Mouse (Mus musculus): ENCODE results near the gene Ccdc102a.

Gene Ccdc102a

DNA sequence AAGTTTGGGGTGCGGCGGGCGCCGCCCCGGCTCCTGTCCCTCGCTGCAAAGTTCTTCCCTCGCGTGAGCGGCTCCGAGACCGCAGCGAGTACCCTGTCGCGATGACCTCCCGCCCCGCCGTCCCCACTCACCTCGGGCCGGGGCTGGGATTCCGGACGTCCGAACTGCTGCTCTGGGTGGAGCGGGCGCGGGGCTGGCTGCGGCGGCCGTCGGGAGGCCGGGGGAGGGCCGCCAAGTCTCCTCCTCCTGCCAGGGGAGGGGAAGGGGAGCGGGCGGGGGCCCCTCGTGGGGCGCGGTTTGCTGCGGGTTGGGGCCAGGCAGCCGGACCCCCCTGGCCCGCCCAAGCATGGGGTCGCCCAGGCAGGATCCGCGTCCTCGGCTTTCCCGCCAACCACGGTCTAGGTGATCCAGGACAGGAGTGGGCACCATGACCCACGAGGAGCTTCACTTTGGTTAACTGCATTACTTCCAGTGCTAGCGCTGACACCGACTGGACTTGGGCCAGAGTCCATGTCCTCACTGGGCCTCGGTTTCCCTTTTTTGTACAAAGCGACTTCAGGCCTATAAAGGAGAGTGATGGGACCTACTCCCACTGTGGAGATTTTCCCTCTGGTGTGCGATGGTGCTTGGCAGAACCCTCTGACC, at the start of gene Ccdc102a:
Ccdc102a (minus strand) TSS at position 248 of the 645 bp plus-strand sequence.
- DNase-seq (ENCODE audit: low read depth): no peak

DNA sequence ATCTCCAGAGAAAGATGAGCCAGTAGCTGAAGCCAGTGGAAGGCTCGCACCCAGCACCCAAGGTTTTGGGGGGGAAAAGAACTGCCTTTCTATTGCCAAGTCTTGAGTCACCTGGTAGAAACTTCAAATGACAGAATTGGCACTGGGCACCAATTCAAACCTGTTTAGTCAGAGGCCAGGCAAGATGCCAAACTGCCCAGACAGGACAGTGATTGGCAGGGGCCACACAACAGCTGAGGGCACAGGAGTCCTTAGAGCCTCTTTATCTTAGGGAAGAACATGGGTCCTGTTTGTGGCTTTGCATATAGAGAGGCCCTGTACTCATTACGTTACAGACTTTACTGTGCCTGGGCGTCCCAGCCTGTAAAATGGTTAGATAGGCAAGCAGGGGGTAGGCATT, 49.7 kb upstream of the Ccdc102a start:
- peak; percentile 44 for DNase-seq (ENCODE audit: low read depth)

DNA sequence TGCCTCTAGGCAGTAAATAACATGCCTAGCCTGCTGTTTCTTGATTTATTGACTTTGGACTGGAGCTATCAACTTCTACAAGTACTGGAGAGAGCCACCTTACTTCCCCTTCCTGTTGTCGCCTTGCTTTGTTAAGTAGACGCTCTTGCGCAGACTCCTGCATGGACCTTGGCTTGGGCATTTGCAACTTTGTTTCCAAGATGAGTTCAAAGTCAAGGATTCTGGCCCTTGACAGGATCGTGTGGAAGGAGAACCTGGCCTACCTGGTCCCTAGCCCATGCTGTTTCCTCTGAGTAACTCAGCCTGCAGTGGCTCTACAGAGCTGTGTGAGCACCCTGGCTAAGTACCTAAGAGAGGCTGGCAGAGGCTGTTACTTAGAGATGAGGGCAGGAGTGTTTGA, 49.2 kb upstream of the Ccdc102a start:
- DNase-seq (ENCODE audit: low read depth): no peak

DNA sequence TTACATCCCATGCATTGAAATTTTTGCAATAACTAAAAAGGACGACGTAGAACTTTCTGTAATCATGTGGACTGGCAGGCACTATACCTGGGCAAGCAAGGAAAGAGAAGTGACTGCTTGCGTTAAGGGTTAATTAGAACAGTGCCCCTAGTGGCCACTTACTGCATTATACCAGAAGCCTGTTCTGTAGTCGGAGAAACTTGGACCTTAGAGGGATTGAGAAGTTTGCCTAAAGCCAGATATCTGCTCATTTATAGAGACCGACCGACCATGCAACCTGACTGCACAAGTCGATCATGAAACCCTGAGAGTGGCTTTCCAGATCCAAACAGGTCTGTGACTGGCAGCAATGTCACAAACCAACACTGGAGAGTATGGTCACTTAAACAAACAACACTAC, 48.7 kb upstream of the Ccdc102a start:
- DNase-seq (ENCODE audit: low read depth): no peak

DNA sequence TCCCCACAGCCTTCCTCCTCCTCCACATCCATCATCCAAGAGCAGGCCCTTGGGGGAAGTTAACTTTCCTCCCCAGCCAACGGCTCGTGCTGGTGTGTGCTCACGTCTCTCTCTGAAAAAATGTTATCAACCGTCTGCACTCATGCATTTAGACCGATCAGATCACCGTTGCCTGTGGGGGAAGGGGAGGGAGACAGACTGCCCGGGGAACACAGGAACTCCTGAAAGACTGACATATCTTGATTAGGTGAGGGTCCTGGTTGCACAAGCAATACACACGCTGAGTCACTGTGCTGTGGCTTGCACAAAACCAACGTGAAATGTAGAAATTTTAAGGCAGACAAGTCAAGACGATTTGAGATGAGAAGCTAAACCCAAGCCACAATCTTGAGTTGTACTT, 46.9 kb upstream of the Ccdc102a start:
- no peak for DNase-seq (ENCODE audit: low read depth)

DNA sequence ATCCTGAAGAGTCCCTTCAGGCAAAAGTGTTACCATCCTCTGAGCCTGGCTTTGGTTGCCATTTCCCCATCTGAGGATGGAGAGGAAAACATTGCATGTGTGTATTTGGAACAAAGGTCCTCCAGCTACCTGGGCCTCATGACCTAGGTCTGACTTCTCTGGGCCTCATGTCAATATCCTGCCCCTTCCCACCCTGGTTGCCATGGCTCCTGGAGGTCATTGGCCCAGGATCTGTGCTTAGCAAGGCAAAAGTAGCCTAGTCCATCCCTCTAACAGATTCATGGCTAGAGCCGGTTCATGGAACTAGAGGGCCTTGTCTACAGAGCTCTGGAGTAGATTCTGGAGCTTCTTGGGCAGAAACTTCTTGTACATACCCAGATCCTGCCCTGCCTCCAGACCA, 44.3 kb upstream of the Ccdc102a start:
- DNase-seq (ENCODE audit: low read depth): no peak

DNA sequence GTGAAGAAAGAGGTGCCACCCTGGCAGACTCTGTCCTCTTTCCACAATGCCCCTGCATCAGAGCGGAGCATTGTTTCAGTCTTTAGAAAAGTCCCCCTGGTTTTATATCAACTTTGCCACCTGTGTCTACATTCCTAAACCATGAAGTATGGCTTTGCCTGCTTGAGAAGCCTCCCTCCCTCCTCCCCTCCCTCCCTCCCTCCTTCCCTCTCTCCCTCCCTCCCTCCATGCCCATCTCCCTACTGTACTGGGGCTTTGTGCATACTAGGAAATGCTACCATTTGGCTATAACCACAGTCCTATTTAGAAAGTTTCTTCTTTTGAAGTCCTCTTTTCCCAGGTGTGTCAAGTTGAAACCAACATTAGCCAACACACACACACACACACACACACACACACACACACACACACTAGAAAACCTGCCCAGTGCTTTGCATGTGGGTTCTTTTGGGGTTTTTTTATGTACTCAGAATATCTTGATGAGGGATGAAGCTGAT, 38.2 kb upstream of the Ccdc102a start:
- no peak for DNase-seq (ENCODE audit: low read depth)

DNA sequence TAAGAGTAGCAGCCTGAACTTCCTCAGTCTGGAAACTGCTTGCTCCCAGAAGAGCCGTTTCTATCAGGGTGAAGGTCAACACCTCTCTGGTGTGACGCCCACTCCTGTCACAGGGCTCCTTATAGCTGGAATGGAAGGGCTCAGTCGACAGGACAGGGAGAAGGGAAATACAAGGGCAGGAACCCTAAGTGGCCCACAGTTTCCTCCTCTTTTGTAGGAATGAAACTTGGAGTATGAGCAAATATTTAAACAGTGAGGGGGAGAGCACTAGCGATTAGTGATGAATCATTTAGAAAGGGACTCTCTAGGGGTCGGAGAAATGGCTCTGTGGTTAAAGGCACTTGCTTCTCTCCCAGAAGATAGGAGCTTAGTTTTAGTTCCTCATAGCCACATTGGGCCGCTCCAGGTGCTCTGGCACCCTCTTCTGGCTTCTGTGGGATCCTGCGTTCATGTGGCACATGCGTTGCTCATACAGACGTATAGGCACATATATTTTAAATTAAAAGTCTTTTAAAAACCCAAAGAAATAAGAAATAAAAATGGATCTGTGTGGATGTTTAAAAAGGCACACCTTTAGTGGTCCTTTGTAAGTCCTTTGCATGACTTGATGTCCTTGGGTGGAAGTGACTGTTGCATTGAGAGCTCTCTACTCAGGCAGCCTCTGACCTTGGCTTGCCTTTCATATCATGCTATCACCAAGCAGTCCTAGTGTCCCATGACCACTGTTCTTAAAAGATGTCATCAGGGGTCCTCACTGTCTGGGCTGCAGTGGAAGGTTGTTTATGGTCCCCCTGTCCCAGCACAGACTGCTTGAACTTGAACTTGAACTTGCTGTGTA, 37.2 kb upstream of the Ccdc102a start:
- DNase-seq (ENCODE audit: low read depth): no peak

DNA sequence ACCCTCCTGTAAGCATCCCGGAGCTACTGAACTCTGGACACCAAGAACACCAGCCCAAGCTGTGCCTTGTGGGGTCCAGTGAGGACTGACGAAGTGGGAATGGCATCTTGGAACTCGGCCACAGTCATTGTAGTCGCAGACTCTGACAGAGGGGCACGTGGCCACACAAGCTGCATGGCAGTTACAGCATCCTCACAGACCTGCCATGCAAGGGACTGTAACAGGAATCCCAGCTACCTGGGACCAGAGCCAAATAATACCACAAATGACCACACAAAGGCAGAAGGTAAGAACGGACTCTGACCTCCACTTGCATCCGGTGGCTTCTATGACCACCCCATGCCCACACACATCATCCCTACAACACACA, 36.5 kb upstream of the Ccdc102a start:
- DNase-seq (ENCODE audit: low read depth): no peak

DNA sequence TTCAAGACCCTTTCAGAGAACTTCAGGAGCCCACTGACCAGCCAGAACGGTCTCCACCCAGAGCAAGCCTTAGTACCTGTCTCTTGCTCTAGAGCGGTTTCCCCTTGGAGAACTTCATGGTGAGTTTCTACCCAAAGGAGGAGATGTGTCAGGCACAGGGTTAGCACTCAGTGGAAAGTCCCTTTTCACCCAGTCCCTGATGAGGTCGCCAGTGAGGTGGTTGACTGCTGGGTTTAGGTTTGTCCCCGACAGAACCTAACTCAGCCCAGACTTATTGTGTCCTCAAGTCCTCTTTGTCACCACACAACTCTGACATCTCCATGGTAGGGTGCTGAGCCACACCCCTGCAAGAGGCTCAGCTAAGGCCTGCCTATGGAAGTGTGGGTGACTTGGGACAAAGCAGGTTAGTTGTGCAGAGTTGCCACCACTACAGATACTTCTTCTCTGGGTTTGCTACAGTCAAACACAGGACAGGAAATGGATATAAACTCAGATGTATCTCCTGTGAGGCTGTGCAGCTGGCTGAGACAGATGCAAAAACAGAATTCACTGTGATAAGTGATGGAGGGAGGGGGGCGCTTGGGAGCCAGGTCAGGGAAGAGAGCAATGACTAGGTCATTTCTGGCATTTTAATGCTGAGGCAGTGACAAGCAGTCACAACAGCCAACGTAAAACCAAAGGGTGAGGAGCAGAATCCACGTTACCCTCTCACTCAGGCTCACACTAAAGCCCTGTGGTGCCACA, 35.9 kb upstream of the Ccdc102a start:
- DNase-seq (ENCODE audit: low read depth): no peak

DNA sequence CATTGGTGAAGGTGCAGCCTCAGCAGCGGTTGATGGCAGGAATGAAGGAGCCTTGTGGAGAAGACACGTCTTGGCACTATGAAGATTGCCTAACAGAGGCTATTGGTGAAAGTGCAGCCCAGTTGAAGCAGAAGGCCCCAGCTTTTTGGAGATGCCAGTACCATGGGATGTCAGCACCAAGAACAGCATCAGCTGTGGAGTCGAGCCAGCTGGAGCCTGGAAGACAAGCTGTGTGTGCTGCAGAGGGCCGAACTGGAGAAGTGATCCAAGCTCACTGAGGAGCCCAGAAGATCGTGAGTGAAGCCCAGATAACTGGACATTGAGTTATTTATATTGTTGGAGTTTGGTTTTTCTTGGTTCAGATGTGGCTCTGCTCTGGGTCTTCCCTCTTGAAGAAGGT, 34.2 kb upstream of the Ccdc102a start:
- DNase-seq (ENCODE audit: low read depth): no peak

DNA sequence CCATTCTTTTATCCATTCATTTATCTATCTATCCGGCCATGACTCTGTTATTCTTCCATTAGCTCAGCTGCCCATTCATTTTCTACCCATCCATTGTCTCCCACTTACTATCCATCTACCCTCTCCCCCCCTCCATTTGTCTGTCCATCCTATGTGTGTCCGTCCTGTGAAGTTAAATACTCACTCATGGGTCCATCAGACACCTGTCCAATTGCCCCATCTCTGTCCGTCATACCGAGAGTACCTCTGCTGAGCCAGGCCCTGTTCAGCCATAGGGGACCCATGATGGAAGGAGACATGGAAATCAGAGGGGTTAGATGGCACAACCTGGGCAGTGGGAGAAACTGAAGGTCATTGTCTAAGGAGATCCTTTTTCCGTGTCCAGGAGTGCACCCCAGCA, 32.6 kb upstream of the Ccdc102a start:
- no peak for DNase-seq (ENCODE audit: low read depth)

DNA sequence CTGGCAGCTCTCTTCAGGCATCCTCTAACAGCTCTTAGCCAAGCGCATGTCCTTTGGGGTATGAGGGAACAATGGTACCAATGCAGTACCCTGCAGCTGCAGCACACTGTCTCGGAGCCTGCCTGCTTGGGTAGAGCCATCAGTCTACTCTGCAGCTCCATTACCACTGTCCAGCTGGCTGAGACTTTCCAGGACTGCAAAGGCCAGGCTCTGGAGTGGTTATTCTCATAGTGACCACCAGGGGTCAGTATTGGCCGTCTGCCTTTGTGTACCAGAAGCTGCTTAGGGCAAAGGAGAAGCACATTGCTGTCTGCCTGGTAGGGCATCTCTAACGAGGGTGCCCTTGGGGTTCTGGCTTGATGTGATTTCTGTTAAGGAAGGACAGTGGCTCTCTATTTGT, 32.1 kb upstream of the Ccdc102a start:
- DNase-seq (ENCODE audit: low read depth): no peak

DNA sequence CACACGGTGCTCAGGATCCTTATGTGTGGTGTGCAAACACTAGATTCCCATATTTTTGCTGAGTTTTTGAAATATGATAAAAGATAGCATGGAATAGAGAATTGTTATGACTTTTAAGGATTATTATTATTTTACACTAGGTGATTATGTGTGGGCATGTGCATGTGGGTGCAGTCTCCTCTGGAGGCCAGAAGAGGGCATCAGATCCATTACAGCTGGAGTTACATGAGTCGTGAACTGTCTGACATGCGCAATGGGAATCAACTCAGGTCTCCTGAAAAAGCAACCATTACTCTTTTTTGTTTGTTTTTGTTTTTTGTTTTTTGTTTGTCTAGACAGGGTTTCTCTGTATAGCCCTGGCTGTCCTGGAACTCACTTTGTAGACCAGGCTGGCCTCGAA, 31.1 kb upstream of the Ccdc102a start:
- DNase-seq (ENCODE audit: low read depth): no peak

DNA sequence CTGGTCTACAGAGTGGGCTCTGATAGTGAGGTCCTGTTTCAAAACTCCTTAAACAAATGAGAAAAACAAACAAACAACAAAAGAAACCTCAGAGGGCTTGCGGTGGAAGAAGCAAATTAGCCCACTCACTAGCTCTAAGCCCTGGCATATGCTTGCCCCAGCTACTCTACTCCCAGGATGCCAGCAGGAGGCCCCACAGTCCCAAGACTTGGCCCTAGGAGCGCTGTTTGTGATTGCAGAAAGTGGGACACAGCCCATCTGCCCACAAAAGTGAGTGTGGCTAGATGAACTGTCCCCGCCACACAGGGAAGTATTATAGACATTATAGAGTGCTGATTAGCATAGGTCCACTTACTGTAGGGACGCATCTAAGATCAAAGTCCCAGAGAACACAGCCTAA, 30.5 kb upstream of the Ccdc102a start:
- no peak for DNase-seq (ENCODE audit: low read depth)

DNA sequence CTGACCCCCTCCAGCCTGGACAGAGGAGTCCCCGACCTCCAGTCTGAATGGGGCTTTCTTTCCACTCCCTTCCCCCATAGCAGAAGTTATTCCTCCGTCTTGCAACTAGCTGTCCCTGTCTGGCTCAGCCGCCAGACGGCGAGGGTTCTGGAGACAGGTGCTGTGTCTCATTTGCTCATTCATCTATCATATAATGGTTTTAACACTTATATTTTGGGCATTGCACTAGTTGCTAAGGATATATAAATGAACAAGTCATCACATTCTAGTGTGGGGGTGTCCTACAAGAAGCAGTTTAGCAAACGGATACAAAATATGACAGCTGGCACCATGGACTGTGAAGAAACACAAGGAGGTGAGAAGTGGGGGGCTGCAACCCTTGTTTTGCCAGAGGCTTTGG, 27.3 kb upstream of the Ccdc102a start:
- DNase-seq (ENCODE audit: low read depth): no peak

DNA sequence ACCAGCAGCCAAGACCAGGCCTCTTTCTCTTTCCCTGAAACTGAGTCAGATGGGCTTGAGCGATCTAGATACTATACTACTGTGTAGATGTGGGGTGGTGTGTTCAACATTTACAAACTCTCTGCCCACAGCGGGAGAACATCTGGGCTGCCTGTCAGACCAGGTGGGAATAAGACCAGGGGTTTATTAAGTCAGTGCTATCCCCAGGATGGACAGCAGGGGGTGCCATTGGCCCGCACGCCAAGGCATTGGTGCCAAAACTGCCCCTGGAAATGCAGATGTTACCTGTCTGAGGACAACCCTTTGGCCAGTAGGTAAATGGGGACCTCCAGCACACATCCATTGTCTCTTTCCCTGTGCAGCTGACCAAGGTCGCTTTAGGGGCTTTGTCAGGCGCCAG, 24.7 kb upstream of the Ccdc102a start:
- DNase-seq (ENCODE audit: low read depth): no peak

DNA sequence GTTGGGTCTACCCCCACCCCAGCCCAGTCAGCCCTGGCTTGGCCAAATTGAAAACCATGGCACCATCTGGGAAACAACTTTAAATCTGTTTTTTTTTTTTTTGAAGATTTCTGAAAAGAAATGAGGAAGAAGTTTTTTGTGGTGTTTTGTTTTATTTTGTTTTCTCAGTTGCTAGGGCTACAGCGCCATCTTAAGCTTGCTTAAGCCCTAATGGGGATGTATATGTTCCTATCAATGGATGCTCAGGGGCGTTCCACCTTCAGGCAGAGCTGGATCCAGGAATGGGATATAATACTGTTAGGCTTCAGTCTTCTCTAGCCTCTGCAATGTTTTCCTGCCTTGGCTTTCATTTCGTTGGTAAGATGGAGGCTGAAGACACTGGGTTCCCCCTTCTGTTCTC, 17.3 kb upstream of the Ccdc102a start:
- DNase-seq (ENCODE audit: low read depth): no peak

DNA sequence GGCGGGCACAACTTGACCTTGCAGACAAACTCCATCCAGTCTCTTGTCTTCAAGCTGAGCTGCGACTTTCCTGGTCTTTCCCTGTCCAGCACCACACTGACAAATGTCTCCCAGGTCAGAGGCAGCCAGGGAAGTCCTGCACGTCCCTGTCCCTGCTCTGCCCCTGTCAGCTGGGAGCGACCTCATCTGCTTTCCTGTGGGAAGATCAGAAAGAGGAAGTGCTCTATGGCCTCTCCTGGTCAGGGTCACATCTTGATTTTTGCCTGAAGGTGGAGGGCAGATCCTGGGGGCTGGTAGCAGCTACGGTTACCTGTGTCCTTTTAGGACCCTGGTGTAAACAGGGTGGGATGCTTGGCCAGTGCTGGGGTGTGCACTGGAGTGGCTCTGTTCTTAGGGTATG, 16.0 kb upstream of the Ccdc102a start:
- no peak for DNase-seq (ENCODE audit: low read depth)

DNA sequence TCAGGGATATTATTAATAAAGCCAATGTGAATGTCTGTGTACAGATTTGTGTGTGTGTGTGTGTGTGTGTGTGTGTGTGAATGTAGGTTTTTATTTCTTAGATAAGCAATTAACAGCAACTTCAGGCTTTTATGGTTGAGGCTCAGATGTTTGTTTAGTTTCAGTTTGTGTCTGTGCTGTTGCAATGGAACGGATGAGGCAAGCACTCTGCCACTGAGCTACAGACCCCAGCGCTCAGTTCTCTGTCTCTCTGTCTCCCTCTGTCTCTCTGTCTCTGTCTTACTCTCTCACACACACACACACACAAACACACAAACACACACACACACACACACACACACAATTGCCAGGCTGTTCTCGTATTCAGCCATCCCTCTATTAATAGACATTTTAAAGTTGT, 10.3 kb upstream of the Ccdc102a start:
- DNase-seq (ENCODE audit: low read depth): no peak

DNA sequence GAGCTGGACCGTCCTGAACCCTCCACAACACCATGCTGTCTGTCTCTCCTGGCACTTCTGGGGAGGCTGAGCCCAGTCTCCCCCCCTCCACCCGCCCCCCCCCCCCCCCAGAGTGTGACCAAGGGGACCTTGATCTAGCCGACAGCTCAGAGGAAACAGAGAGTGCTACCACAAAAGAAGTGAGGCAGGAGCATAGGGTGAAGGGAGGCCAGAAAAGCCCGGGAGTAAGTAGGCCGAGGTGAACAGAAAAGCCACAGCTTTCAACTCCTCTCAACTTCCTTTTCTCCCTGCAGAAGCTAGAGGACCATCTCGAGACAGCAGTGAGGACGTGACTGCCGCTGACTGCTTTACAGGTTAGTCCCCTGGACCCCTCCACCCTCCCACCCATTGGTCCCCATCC, 5.5 kb upstream of the Ccdc102a start, which contains the start of gene Adgrg5:
Adgrg5 (plus strand) TSS at position 290 of the 400 bp plus-strand sequence.
- no peak for DNase-seq (ENCODE audit: low read depth)

DNA sequence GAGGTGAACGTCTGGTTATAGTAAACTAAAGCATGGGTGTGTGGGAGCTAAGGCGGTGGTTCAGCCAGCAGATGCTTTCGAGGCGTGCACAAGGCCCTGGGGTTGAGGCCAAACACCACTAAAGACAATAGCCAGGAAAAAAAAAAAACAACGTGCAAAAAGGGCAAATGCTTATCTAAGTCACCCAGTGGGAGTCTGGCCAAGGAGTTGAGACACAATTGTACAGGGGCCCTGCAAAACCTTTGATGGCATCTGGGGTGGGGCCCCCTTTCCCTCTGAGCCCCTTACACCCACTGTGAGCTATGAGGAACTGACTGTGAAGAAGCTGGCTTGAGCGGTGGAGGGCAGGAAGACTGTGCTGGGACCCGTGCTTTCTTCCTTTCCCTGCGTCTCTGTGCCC, 4.7 kb upstream of the Ccdc102a start:
- DNase-seq (ENCODE audit: low read depth): no peak

DNA sequence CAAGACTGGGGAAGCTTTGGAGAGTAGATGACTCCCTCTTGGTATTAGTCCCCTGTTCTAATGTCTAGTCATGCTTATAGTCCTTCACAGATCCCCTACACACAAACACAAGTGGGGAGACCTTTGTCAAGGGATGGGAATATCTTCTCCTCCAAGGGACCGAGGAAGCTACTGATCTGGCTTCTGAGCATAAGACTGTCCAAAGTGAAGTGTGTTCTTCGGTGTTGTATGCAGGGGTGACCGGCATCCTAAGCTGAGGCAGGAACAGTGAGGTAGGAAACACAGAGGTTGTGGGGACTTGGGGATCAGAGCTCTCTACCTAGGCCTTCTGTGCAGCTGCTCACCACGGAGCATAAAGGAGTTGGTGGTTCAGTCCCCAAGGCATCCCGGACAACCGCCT, 4.3 kb upstream of the Ccdc102a start:
- DNase-seq (ENCODE audit: low read depth): no peak
